Mouse (Mus musculus): Measurements from ENCODE around the gene Parm1.

The Parm1 gene

DNA sequence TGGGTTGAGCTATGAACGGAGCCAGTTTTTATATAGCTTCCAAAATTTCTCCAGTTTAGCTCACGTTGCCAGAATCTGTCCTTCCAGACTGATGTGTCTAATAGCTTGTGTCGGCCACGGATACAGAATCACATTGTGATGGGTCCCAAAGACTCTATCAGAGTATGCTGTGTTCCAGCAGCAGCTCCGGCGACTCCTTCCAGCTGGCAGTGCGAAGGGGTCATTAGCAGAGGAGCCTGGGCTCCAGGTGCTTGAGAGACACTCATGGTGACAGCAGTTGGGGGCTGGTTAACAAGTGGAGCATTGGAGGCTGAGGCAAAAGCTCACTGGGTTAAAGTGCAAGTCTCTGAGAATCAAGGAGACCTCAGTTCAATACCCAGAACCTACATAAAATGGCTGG, 61.5 kb downstream of the Parm1 start:
- DNase-seq: no peak

DNA sequence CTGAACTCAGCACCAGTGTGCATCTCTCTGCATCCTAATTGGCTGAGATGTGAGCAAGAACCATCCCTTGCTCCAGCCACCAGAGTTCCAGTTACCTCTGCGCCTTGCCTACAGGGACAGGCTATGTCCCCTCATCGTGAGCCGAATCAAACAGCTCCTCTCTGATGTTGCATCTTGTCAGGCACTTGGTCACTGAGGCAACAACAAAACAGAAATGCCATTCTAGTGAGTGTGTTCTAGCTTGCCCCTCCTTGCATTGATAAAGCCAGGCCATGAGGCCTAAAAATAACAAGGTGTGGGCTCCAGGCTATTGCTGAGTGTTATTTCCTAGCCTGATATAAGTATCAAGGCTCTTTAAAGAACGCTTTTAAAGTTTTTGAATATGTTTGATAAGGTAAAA, 64.4 kb downstream of the Parm1 start:
- no peak for DNase-seq

- no peak for DNase-seq
Observed at GRCm38 (mm10) chr5:91586206-91586605, 68.8 kb downstream of the Parm1 start.

DNA sequence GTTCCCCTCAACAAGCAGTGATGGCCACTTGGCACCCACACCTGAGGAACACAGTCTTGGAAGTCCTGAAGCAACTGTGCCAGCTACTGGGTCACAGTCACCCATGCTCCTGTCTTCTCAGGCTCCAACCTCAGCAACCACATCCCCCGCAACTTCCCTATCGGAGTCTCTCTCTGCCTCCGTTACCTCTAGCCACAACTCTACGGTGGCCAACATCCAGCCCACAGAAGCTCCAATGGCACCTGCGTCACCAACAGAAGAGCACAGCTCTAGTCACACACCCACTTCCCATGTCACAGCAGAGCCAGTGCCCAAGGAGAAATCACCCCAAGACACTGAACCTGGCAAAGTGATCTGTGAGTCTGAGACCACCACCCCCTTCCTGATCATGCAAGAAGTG, 76.7 kb downstream of the Parm1 start:
- DNase-seq: no peak

- no peak for DNase-seq
Observed at GRCm38 (mm10) chr5:91597216-91597615, 79.8 kb downstream of the Parm1 start.

GRCm38 (mm10) chr5:91599801-91600200, 82.4 kb downstream of the Parm1 start:
- DNase-seq: no peak

GRCm38 (mm10) chr5:91603347-91603746, 85.9 kb downstream of the Parm1 start:
- DNase-seq: no peak

DNA sequence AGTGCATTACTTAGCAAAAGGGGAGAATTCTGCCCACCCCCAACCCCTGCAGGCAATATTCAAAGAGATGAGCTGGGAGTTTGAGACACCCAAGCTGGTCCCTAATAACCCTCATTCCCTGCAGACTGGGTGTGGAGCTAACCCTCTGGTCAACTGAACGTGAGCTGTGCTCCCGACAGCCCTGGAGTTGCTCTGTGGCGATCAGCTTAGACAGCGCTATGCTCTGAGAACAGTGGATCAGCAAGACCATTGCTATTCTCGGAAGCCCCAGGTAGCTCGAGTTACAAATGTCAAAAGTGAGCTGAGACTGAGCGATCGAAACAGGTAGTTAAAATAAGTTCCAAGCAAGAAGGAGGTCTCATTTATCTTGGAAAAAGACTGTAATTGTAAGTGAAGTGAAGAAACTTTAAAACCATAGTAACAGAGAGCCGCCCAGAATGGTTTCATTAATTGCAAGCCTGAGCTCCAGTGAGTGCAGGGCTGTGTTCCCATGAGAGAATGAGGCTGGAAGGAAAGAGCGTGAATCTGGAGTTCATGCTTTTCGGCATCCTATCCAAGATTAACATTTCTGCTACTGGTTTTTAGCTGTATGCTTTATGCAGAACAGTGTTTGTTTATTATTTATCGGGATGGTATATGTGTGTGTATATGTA, 86.5 kb downstream of the Parm1 start:
- no peak for DNase-seq

DNA sequence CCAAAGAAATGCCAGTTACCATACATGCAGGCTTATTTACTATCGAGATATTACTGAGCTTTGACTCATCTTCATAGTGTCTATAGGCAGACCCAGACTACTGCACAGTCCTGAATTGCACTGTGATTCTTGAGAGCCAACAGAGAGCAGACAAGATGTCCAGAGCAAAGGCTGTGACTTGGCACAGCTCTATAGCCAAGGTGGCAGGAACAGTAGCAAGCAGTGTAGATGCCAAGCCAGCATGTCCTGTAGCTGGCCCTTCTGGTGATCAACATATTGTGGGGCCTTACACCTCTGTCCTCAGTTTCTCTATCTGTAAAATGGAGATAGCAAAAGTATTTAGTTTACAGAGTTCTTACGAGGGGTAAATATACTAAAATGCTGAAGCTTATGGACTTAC, 89.8 kb downstream of the Parm1 start:
- DNase-seq: no peak

DNA sequence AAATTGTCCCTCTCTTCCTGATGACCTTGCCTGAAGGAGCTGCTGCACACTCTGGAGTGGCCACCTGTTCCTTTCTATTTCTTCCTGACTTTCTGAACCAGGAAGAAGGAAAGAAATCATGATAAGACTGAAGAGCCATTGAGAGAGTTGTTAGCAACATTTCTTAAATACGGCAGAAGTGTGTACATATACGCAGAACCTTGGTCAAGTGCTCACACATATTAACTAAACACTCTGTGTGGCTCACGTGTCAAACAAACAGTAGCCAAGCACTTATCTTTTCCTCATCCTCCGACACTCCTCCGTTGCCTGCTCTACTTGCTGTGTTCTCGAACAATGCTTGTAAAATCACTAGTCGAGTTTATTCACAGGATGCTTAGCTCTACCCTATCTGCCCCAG, 90.4 kb downstream of the Parm1 start:
- no peak for DNase-seq

DNA sequence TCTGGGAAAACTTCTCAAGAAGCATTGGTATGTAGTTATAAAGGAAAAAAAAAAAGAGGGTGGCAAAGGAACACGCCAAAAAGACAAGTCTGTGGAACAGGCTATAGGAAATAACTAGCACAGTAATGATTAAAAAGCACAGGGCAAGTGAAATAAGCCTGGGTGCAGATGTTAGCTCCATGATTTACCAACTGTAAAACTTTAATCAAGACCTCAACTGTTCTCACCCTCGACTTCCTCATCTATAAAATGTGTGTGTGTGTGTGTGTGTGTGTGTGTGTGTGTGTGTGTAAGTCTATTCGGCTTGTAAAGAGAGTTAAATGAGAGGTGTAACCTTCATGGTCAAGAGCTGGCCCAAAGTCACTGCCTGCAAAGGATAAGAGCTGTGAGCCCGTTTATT, 91.6 kb downstream of the Parm1 start:
- DNase-seq: no peak

- DNase-seq: no peak
Observed at GRCm38 (mm10) chr5:91609511-91610300, 92.3 kb downstream of the Parm1 start.

DNA sequence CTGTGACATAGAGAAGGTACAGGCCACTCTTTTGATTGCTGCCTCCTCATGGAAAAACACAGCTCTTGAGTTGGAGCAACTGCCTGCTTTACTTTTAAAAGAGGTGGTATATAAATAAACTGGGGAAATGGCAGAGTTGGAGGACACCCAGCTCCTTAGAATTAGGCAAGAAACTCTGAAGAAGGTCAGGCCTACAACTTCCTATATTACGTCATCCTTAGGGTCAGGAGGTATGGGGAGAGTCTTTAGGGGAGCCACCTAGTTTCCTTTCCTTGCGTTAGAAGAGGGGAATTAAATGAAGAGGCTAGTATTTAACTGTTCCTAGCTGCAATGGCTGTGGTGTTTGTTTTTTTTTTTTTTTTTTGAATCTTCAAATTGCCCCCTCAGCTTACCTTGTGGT, 93.1 kb downstream of the Parm1 start:
- DNase-seq: no peak

DNA sequence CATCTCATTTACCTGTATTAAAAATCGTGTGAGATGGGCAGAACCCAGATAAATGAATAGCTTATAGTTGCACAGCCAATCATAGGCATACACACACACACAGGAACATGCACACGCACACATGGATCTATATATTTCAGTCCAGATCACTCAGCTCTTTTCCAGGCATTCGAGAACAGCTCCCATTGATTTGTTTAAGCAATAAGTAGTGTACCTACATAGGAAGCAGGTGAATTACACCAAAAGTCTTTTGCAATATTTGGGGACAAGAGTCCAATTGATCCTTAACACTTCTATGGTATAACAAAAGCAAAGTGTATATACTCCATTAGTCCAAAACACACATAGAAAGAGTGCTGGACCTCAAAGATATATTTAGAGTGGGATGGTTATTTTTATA, 94.2 kb downstream of the Parm1 start:
- no peak for DNase-seq

DNA sequence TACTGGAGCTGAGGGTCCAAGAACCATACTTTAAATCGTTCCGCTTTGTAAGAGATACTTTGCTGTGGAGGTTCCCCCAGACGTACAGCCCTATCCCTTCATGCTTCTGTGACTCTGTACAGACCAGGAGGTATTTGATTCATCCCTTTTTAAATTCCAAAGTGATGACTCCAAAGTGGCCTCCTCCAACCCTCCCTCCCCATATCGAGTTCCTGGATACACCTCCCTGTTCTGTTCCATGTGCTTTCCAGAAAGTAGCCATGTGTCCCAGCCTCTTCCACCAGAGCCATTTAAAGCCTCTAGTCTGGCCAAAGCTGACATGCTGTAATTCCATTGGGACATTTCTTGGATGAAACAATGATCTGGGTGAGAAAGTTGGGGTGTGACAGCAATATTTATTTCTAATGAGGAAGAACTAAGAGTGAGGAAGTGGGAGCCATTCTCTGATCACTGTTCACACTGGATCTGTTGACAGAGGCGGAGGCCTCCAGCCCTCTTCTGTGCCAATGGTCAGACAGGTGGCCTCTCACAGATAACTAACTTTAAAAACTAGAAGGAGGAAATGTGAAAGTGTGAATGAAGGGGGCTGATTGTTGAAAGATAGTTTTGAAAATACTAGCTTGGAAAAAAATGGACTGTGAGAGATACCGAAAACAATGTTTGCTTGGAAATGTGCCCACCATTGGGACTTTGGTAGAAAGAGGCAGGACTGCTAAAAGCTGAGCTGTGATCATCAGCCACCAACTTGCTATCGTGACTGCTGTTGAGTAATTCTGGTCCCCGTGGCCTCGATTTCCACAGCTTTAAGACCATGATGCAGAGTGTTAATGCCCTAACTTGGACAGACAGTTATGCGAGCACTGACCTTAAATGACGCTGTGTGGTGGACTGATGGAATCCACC, 100.2 kb downstream of the Parm1 start:
- no peak for DNase-seq

DNA sequence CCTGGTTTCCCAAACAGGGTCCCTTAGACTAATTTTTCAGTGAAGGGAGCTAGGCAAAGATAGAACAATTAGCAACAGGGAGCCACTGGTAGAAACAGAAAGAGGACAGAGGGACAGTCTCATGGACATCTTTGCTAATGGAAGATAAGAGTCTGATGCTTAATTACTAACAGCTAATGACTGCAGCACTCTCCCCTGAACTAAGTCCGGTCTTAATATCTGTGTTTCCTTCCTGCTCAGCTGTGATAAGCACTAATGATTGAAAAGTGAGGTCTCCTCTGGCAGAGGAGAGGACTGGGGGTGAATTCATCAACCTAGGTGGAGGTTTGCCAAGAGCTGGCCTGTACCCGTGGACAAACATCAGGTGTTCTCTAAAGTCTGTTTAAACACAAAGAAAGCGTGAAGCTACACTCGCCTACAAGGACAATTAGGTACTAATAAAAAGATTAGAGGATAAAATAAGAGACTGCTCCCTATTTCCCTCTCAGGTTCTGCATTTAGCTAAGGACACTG, 101.3 kb downstream of the Parm1 start:
- DNase-seq: no peak

DNA sequence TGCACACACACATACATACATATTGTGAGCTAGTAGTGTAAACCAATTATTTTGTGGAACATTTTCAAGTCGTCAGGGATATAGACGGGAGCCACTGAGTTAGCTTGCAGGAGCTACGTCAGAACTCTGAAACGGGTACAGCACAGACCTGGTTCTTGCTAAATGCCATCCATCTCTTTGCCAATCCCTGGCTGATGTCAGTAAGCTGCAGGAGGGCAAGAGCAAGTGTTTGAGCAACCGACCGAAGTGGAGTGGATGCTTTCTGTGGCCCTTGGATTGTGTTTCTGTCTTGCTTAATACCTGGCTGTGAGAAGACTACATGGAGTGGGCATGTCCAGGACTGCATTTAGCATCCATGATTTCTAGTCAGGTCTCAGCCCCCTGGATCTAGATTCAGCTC, 103.8 kb downstream of the Parm1 start:
- DNase-seq: no peak

DNA sequence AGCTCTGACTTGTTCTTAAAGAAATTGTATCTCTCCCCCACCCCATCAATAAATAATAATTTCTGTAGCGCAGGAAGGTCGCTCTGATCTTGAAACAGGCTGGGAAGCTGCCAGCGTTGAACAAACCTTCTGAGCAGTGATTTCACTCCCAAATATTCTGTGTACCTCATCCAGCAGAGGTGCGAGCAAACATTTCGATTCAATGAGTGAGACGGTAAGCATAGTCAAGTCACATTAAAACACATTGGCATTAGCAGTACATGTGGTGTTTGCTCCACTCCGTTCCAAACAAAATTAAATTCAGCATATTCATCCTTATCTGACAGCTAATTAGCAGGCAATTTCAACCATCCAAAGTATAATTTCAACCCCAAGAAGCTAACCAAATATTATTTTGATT, 109.4 kb downstream of the Parm1 start:
- DNase-seq: no peak

- DNase-seq: peak; percentile 8 to 10
Observed at GRCm38 (mm10) chr5:91629472-91629871, 112.1 kb downstream of the Parm1 start.

GRCm38 (mm10) chr5:91651330-91651729, 133.9 kb downstream of the Parm1 start:
- DNase-seq: no peak

- no peak for DNase-seq
Observed at GRCm38 (mm10) chr5:91653061-91653915, 135.9 kb downstream of the Parm1 start.

DNA sequence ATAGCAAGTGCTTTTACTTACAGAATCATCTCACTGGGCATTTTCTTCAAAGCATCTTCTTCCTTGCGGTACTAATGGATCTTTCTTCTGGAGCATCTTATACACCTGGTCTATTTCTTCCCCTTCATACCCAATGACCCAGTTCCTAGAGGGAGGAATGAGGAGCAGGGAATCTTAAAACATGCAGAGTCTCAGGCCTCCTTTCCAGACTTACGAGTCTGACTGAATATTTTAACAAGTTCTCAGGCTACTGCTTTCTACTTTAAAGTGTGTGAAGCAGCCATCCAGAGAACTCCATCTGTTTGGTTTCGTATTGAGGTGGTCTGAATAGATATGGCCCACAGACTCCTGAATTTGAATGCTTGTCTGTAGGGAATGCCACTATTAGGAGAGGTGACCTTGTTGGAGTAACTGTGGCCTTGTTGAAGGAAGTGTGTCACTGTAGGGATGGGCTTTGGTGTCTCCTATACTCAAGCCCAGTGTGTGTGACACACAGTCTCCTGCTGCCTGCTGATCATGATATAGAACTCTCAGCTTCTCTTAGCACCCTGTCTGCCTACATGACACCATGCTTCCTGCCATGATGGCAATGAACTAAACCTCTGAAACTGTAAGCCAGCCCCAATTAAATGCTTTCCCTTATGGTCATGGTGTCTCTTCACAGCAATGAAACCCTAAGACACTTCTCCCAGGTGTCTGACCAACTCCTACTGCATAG, 137.1 kb downstream of the Parm1 start:
- DNase-seq: no peak
